Mouse (Mus musculus): ENCODE results near the gene Ttll5.

Ttll5 gene

DNA sequence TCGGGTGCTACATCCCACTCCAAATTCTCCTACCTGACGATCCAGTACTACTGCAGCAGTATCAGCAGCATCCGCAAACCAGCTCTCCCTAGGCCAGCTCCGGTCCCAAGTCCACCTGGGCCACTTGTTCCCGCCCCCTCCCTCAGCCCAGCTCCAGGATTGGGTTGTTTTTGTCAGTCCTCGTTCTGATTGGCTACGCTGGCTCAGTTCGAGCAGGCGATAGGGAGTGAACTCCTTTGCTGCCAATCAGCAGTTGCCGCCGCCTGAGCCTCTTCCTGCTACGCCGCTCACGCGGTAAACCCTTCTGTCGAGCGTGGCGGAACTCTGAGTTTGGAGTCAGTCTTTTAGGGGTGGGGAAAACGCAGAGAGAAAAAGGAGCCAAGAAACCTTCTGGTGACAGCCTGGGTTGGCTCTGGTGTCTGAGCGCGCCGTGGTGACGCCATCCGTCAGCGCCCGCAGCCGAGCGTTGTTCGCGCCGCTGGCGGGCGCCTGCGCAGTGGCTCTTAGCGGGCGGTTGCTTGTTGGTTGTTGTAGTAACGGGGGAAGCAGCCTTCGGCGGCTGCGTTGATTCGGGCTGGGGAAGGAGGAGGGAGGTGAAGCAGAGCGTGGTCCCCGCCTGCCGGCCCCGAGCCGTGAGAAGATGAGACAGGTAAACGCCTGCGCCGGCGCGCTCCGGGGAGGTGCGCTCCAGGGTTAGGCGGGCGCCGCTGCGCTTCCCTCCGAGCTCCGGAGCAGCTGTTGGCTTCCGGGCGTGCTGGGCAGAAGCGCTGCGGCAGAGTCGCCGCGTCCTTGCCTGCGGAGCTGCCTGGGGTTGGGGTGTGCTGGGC, at the start of gene Ttll5, which contains the start of gene Erg28:
Gene Ttll5 (plus strand): TSS at position 222 of the 827 bp plus-strand sequence.
Gene Erg28 (minus strand): TSS at position 113 of the 827 bp plus-strand sequence.
- peak; percentile 95 to 96 for DNase-seq

DNA sequence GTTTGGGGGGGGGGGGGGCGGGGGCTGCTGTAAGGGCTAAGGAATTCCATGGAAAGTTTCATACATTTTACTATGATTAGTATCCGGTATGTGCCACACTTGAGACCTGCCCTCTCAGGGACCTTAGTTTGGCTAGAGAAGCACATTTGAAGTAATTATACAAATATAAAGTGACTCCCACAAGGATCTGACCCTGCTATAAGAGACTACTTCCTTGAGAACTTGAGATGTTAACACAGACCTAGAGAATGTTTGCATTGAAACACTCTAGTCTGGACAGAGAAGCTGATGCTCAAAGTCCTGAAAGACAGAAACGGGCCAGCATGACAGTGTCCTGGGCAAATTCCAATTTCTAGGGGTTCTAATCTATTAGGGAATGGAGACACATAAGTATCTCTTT, 45.5 kb upstream of the Ttll5 start:
- DNase-seq, result no peak

DNA sequence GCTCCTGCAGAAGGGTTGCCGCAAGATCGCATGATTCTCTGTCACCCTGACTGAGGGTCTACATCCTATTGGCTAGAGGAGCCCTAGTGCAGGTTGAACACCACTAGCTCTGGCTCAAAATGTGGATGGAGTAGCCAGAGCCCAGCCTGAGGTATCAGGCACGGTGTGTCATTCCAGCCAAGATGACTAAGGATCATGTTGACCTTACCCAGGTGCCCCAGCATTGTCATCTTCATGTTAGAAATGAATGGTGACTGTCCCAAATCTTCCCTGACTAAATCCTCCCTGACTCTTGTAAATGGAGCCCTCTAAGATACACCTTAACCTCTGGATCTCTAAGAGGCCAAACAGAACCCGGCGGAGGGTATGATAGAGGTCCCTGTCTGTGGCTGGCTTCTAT, 44.8 kb upstream of the Ttll5 start:
- DNase-seq, result no peak

DNA sequence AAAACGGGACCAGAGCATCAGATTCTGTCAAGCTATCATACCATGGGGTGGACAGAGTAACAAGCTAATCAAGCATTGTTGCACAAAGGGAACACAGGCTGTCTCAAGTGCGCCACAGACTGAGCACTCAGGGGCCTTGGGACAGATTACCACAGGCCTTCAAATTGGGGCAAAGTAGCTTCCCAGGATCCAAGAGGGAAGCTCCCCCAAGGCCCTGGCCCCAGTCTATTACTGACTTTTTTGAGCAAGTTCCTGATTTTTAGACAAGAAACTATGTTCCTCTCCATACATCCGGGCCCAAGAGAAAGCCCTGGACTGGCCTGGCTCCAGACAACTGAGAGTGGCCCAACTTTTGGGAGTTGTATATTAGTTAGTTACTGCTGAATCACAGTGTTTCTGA, 42.9 kb upstream of the Ttll5 start:
- DNase-seq, result no peak

DNA sequence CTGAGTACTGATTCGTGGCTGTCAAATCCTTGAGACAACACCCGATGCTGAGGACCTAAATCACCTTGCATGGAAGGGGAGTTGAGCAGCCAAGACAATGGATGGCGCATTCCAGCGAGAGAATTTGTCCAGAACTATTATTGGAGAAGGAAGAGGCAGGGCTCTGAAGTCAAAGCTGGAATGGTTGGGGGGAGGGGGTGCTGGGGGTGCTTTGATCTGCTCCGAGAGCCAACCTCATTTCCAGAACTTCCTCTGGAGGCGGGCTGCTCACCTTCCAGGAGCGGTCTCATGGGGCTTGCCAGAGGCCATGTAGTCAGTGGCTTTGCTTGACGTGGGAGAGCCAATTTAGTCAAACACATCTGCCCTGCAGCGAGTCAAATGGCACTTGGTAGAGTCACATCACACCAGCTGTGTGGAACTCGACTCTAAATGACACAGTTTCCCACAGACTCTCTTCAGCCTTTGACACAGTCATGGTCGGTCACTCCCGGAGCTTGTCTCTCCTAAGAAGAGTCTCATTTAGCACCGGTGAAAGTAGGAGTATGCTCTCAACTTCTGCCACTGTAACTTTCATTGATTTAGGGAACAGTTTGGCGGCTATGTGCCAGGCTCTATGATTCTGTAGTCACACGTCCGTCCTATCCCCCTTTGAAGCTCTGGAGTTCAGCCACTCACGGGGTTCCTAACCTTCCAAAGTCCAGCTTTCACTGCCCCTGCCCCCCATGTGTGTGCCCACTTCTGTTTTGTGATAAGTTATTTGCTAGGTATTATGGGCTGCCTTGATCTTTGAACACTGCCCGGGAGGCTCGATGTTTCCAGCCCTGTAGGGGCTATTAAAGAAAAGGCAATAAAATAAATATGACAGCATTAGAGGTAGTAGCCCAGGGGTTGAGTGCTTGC, 39.3 kb upstream of the Ttll5 start:
- DNase-seq, result peak; percentile 53 to 68

DNA sequence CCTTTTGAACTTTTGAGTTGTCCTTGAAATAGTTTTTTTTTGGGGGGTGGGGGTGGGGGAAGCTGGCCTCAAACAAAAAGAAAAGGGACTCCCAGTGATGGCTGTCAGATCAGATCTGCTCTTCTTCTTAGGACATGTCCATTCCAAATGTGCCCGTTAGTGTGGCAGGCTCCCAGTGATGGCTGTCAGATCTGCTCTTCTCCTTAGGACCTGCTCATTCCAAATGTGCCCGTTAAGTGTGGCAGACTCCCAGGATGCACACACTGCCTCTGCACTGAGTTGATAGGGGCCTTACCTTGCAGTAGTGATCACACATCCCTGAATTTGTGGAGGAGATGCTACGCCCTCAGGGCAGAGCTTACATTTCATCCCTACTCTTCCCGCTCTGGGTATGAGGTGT, 32.3 kb upstream of the Ttll5 start:
- DNase-seq, result no peak

DNA sequence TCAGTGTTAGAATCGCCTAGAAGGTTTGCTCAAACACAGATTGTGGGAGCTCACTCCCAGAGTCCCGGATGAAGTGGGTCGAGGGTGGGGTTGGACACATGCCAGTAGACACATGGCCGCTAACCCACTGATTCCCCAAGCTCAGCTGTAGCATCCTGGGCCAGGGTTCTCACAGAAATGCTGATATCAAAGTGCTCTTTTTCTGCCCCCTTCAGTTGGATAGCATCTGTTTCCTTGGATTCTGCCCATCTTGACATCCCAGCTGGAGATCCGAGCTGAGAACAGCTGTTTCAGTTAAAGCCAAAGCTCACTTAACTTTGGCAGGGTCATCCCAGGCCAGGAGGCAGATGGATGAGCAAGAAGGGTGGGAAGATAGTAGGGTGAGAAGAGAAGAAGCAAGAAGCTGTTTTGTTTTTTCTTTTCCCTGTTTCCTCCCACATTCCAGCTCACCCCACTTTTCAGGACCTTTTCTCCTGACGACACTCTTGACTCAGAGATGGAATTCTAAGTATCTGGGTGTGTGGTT, 31.6 kb upstream of the Ttll5 start:
- DNase-seq, result peak in 1 of 2 experiments; percentile 35

DNA sequence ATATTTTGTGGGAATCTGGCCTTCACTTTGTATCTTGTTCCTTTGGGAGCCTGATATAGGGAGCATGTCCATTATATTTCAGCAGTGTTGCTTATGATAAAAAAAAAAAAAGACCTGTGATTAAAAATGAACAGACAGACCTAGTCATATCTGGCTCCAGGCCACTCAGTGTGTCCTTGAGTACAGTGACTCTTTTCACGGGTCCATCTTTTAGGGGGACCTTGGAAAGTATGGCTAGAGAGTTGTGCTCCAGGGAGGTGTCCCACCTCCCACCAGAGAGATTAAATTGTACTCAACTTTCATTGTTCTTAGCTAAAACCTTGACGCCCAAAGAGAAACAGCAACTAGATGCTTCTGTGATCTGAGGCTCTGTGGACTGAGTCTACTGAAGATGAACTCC, 30.4 kb upstream of the Ttll5 start:
- DNase-seq, result no peak

DNA sequence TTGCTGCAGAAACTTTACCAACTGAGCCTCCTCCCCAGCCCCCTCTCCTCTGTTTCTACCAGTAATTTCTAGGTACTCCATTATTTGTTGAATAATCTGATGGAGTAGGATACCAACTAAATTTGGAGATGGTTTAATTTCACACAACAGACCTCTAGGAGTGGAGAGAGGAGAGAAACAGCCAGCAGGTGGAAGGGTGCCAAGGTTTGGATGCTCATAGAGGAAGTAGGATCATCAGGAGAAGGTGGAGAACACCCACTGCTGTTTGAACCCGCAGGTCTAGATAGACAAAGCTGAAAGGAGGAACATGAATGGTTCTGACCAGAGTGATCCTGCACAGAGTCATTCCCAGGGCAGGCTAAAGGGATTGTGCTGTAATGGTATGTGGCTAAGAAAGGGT, 28.9 kb upstream of the Ttll5 start:
- DNase-seq, result no peak

DNA sequence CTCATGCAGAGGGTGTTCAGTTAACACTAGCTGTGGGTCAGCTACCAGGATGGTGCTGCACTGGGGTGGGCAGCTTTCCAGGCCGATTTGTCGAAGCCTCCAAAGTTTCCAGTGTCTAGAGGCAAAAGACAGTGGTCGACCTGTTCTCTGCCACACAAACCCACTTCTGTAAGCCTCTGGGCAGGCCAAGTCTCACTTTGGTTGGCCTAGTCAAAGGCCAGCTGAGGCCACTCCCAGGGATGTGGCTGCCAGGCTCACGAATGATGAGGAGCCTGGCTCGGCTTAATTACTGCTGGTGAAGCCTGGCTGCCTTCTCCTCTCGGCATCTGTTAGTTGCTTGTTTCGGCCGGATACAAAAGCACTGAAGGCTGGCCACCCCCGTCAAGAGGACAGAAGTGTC, 24.4 kb upstream of the Ttll5 start:
- DNase-seq, result no peak

DNA sequence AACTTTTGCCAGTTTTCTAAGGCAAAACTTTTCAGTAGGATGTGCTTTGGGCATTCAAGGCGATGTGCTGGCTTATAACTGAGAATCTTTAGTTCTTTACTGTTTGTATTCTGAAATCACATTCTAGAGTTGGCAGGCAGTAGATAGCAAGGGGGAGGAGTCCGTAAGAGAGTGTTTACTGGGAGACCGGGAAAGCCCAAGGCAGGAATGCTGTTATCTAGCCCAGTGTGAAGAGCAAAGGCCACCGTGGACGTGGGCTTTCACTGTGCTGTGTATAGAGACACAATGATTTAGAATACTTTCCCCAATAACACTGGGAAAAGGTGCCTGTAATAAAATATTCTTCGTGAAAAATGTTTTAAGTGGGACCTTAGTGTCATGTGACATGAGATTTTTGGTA, 14.7 kb upstream of the Ttll5 start:
- no peak for DNase-seq

DNA sequence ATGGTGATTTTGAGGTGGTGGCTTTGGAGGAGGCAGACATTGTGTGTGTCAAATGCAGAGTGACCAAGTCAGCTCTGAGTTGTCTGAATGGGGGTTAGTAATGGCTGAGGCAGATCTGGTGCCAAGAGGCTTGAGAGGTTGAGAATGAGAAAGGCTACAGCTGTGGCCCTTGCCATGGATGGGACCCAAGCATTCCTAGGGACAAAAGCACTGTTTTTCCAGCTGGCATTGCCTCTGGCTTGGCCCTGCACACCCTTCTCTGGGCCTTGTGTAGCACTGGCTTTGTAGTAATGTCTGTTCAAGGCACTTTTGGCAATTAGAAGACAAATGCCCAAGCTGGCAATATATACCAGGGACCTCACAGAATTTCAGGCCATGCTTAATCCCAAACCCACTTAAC, 13.5 kb upstream of the Ttll5 start:
- DNase-seq, result no peak

DNA sequence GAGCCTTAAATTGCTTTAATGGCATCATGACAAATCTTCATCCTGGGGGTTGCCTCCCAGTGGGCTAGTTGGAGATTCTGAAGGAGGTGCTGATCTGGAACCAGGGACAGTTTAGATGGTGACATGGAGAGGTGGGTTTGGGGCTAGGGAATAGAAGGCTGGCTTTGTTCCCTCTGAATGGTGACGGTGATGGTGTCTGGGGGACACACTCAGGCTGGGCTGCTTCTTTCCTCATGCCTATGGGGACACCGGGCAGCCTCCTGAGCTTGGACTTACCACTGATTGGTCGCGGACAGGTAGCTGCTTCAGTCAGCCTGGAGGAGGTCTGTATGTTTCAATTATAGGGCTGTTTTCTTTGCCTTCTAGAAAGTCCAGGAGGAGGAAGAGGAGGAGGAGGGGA, 12.8 kb upstream of the Ttll5 start:
- no peak for DNase-seq

DNA sequence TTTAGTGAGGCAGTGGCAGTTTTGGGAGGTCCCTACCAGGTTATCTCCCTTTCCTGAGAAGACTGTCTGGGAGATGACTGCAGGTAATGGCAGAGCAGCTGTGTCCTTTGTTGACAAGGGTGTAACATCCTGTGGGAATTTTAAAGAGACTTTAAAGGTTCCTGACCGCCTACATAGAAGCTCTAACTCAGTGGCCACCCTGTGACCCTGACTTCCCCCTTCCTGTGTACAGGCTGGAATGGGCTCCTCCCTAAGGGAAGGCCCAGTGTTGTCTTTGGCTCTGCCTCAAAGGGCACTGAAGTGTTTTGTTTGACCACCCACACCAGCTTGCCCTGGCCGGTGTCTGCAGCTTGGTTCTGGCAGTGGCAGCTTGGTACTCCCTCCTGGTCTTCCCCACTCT, 10.9 kb upstream of the Ttll5 start:
- DNase-seq, result peak; percentile 70 to 80

DNA sequence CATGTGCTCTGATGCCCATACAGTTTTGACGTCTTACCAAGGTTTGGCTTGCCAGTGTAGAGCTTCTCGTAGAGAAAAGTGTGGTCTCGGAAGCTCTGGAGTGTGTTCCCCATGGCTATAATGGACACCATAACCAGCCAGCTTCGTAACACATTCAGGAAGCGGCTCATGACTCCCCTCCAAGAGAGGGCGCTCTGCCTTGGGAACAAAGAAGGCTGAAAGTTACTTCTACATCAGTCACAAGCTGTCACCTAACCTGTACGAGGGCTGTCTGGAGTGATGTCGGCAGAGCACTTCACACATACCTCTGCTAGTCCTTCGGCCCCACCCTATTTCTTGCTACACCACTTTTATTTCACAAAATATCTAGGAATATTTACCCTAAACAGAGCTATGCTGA, 2.4 kb upstream of the Ttll5 start:
- DNase-seq, result peak in 1 of 2 experiments; percentile 44

DNA sequence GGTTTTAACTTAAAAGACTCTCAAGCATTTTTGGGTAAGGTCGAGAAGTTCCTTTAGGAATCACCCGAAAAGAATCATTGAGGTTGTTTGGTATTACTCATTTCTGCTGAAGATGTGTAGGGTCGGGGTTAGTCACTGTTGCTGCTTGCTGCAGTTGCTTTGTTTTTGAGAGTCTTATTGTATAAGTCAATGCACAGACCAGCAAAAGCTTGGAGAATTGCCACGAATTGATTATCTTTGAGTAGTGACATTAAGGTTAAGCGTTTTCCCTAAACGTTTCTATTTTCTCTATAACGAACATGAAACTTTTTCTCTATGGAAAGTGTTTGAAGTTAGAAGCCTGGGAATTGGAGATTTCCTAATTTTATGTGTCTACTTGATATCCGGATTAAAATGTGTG, 902 bp downstream of the Ttll5 start:
- no peak for DNase-seq

DNA sequence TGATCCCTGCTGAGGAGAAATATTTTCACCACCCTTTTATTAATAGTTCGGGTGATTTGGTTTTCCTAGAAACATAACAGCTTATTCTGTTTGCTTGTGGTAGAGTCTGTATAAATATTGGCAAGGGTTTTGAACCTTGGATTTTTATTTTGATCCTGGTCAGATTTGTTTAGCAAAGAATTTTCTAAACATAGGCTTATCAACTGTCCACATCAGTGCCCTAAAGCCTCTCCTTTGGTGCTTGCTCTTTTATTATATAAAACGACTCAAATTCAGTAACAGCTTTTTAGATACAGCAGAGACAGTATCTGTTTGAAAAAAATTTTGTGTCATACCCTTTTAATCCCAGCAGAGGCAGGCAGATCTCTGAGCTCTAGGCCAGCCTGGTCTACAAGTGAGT, 1.4 kb downstream of the Ttll5 start:
- no peak for DNase-seq

DNA sequence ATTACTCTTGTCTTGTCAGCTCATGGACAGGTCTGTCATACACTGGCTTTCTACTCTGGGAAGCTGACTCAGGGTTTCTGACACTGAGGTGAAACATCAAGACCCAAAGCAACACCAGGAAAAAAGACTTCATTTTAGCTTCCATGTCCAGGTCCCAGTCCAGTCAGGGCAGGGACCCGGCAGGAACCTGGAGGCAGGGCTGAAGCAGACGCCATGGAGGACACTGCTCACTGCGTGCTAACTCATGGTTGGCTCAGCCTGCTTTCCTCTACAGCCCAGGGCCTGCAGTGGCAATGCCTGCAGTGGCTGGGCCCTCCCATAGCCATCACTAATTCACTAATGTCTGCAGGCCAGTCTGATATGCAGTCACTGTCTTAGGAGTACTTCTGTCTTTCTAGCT, 4.4 kb downstream of the Ttll5 start:
- no peak for DNase-seq

DNA sequence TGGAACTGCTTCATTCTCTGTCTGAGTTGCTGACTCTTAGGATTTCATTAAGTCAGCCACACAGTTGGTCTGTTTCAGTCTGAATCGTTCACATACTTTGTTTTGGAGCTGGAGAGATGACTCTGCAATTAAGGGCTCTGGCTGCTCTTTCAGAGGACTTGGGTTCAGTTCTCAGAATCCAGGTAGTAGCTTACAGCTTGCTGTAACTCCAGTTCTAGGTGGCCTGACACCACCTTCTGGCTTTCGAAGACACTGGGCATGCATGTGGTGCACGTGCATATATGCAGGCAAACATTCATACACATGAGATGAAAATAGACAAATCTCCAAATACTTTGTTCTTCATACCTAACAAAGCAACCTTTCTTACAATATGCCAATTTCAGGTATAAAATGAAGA, 5.4 kb downstream of the Ttll5 start:
- no peak for DNase-seq

DNA sequence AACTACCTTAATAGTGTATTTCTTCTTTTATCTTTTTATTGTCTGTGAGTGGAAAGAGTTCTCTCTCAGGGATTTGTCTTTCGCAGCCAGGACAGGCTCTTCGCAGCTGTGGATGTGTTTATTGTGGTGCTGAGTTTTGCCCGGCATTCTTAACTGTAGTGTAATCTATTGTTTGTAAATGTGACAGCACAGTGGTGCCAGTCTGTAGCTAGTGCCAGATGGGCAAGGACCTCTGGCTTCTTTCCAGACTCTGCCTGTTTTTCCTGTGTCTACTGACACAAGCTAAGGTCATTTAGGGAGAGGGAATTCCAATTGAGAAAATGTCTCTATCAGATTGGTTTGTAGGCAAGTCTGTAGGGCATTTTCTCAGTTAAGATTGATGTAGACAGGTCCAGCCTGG, 6.2 kb downstream of the Ttll5 start:
- peak; percentile 40 to 42 for DNase-seq

DNA sequence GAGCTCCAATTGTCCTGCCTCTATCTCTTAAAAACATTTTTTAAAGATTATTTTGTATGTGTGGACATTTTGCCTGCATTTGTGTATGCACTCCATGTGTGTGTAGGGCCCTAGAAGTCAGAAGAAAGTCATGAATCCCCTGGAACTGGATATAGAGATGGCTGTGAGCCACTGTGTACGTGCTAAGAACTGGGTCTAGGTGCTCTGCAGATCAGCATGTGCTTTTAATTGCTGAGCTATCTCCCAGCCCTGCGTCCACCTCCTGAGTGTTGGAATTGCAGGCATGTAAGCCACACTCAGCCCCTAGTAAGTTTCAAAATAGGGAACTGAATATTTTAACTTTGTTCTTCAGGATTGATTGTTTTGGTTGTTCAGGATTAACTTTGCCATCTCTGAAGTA, 10.1 kb downstream of the Ttll5 start:
- no peak for DNase-seq

DNA sequence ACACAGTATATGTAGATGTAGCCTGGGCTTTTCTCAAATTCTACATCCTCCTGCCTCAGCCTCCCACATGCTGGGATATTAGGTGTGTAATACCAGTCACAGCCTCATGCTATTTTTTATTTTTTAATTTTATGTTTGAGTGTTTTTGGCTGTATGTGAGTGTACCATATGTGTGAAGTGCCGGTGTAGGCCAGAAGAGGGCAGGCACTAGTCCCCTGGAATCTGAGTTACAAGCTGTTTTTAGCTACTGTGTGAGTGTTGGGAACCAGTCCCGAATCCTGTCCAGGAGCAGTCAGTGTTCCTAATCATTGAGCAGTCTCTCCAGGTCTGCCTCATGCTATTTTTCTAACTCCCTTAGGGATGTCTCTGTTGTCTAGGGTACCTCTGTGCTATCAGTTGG, 13.3 kb downstream of the Ttll5 start:
- DNase-seq, result no peak

DNA sequence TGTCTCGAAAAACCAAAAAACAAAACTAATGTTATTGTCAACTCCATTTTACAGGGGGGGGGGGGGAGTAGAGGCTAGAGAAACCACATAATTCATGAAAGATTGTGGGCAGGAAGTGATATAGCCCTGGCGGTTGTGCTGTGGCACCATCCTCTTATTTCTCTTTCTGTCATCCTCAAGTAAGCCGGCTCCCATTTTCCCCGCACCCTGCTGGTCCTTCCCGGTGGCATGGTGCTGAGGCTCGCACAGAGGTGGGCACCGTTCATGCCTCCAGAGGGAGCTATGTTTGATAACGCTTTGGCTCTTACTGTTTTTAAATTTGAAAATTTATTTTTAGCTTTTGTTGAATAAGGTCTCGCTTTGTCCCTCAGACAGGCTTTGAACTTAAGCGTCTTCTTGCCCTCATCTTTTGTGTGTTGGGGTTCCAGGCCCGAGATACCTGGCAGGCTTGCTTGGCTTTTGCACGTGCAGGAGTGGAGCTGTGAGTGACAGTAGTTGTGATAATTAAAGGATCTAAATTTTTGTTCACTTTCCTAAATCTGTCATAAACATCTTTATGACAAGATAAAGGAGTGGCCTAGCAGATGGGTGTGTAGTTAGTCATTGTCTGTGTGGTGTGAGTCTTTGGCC, 15.0 kb downstream of the Ttll5 start:
- no peak for DNase-seq

All from kidney, postnatal 36 days (tissue).